Mouse (Mus musculus): ENCODE results near the gene Pax9. TPM values are rescaled to one million over a fixed set of nuclear protein-coding genes. Genes with fewer than 3 reads are reported as not detected.

Gene Pax9
- polyA plus RNA-seq, 1 experiment from 2014 or later, result not detected

DNA sequence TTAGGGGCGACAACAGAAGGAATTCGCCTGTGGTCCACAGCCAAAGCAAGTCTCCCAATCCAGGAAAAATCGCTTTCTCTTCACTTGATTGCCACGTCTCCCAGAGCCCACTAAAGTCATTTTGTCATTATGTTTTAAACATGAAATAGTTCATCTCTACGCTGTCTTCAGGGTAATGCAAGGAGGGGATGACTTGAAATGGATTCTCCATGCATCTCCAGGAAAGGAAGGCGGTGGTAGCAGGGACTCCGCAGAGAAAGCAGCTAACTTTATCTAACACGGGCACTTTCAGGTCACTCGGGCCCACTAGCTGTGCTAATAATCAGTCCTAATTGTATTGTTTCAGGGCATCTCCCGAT is 3.1 kb upstream of the Pax9 start:
- Histone ChIP-seq H3K9me3 (ENCODE audit: control insufficient read depth, low read length) (no peaks in the 10 kb centered on the region), H3K9ac (ENCODE audit: low read length) (no peak overlapping the region), H3K36me3 (ENCODE audit: control insufficient read depth, insufficient read depth, low read length) (no peaks in the 10 kb centered on the region), H3K4me1 (ENCODE audit: control insufficient read depth in 2 of 2, insufficient read depth in 2 of 2, low read length in 2 of 2) (peaks cover 3 to 14% of the 10 kb centered on the region in 2 experiments; a peak in 1 of 4 replicates), H3K27ac (replicated peaks in 1 of 2; ENCODE audit: control insufficient read depth in 1 of 2, insufficient read depth in 1 of 2, low read depth in 2 of 2, low read length in 2 of 2) (no peak overlapping the region), H3K27me3 (ENCODE audit: control insufficient read depth, insufficient read depth, low read length) (peaks cover 100% of the 10 kb centered on the region), H3K4me2 (ENCODE audit: low read length) (no peak overlapping the region), H3K4me3 (ENCODE audit: control insufficient read depth in 1 of 2, insufficient read depth in 1 of 2, low read depth in 1 of 2, low read length in 2 of 2) (no peak overlapping the region)
- no peak for ATAC-seq (ENCODE audit: insufficient number of reproducible peaks, insufficient read depth, low FRiP score, low read depth)
- 4% methylated on average over 10 of the region's 10 CpGs for WGBS

DNA sequence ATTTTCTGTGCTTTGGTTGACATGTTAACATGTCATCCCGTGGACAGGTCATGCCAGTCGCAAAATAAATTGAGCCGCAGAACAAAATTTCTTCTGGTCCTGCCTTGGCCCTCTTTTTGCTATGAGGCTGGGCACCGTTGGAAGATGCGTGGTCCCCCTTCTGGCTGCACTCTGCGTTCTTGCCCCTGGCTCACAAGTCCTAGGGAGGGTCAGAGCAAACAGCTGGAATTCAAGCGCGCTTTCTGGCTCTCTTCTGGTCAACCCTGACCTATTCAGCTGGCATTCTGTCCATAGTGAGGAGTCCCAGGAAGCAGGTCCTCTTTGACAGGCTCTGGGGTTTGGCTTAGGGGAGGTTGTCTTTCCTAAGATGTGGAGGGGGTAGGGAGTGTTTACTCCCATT is 2.6 kb upstream of the Pax9 start:
- Histone ChIP-seq H3K4me2 (ENCODE audit: low read length) (no peak overlapping the region), H3K4me3 (ENCODE audit: control insufficient read depth in 1 of 2, insufficient read depth in 1 of 2, low read depth in 1 of 2, low read length in 2 of 2) (no peak overlapping the region), H3K27me3 (ENCODE audit: control insufficient read depth, insufficient read depth, low read length) (peaks cover 100% of the 10 kb centered on the region), H3K9ac (ENCODE audit: low read length) (no peak overlapping the region), H3K4me1 (ENCODE audit: control insufficient read depth in 2 of 2, insufficient read depth in 2 of 2, low read length in 2 of 2) (peaks cover 3 to 14% of the 10 kb centered on the region in 2 experiments; a peak in 1 of 4 replicates), H3K36me3 (ENCODE audit: control insufficient read depth, insufficient read depth, low read length) (no peaks in the 10 kb centered on the region), H3K27ac (replicated peaks in 1 of 2; ENCODE audit: control insufficient read depth in 1 of 2, insufficient read depth in 1 of 2, low read depth in 2 of 2, low read length in 2 of 2) (no peak overlapping the region), H3K9me3 (ENCODE audit: control insufficient read depth, low read length) (no peaks in the 10 kb centered on the region)
- 3% methylated on average over 8 of the region's 8 CpGs for WGBS
- no peak for ATAC-seq (ENCODE audit: insufficient number of reproducible peaks, insufficient read depth, low FRiP score, low read depth)

GRCm38 (mm10) chr12:56689331-56689730 is 2.2 kb upstream of the Pax9 start:
- H3K36me3 ChIP-seq (ENCODE audit: control insufficient read depth, insufficient read depth, low read length), result no peaks in the 10 kb centered on the region
- H3K4me2 ChIP-seq (ENCODE audit: low read length), result no peak overlapping the region
- no peak overlapping the region for H3K9ac ChIP-seq (ENCODE audit: low read length)
- H3K27me3 ChIP-seq (ENCODE audit: control insufficient read depth, insufficient read depth, low read length), result peaks cover 100% of the 10 kb centered on the region
- no peak overlapping the region for H3K27ac ChIP-seq (replicated peaks in 1 of 2; ENCODE audit: control insufficient read depth in 1 of 2, insufficient read depth in 1 of 2, low read depth in 2 of 2, low read length in 2 of 2)
- peak overlapping the region in 1 of 2 experiments; percentile 7; a peak in 1 of 4 replicates for H3K4me3 ChIP-seq (ENCODE audit: control insufficient read depth in 1 of 2, insufficient read depth in 1 of 2, low read depth in 1 of 2, low read length in 2 of 2)
- peaks cover 3 to 14% of the 10 kb centered on the region in 2 experiments; a peak in 1 of 4 replicates for H3K4me1 ChIP-seq (ENCODE audit: control insufficient read depth in 2 of 2, insufficient read depth in 2 of 2, low read length in 2 of 2)
- WGBS, result 3% methylated on average over 10 of the region's 10 CpGs
- H3K9me3 ChIP-seq (ENCODE audit: control insufficient read depth, low read length), result no peaks in the 10 kb centered on the region
- no peak for ATAC-seq (ENCODE audit: insufficient number of reproducible peaks, insufficient read depth, low FRiP score, low read depth)

DNA sequence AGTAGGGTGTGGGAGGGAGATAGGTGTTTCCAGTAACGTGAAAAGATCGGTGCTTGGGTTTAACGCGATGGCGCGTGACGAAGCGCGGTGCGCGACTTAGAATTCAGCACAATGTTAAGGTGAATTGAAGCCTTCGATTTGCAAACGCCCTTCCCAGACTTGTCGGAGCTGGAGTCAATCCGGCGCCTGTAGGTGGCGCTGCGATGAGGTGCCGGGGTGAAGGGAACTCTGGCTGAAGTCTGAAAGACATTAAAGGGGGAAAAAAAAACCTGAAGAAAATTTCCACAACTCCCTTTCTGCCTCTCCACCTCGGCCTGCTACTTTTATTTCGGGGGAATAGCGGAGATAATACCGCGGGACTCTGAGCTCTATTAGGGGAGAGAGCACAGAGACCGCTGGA is 1.8 kb upstream of the Pax9 start:
- H3K9me3 ChIP-seq (ENCODE audit: control insufficient read depth, low read length), result no peaks in the 10 kb centered on the region
- no peaks in the 10 kb centered on the region for H3K36me3 ChIP-seq (ENCODE audit: control insufficient read depth, insufficient read depth, low read length)
- peaks cover 3 to 14% of the 10 kb centered on the region in 2 experiments; a peak in 1 of 4 replicates for H3K4me1 ChIP-seq (ENCODE audit: control insufficient read depth in 2 of 2, insufficient read depth in 2 of 2, low read length in 2 of 2)
- H3K4me2 ChIP-seq (ENCODE audit: low read length), result no peak overlapping the region
- under 1% methylated on average over 25 of the region's 25 CpGs for WGBS
- H3K4me3 ChIP-seq (ENCODE audit: control insufficient read depth in 1 of 2, insufficient read depth in 1 of 2, low read depth in 1 of 2, low read length in 2 of 2), result peak overlapping the region in 1 of 2 experiments; percentile 7; a peak in 1 of 4 replicates
- H3K27me3 ChIP-seq (ENCODE audit: control insufficient read depth, insufficient read depth, low read length), result peaks cover 100% of the 10 kb centered on the region
- no peak overlapping the region for H3K27ac ChIP-seq (replicated peaks in 1 of 2; ENCODE audit: control insufficient read depth in 1 of 2, insufficient read depth in 1 of 2, low read depth in 2 of 2, low read length in 2 of 2)
- no peak overlapping the region for H3K9ac ChIP-seq (ENCODE audit: low read length)
- no peak for ATAC-seq (ENCODE audit: insufficient number of reproducible peaks, insufficient read depth, low FRiP score, low read depth)

DNA sequence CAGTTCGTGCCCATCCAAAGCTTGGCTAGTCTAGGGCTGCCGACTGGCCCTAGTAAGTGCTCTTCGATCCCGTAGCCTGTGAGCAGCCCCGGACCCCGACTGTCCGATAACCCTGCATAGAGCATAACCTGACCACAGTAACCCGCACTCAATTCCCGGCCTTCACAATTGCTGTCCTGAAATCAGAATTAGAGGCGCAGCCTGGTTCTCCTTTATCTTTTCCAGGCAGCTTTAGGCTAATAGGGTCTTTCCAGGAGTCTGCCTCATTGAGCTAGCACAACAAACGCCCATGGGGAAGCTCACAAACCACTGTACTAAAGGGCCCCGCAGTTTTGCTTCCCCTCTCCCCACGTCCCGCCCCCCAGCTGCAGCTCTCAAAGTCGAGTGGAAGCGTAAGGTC is 1.2 kb upstream of the Pax9 start:
- WGBS, result 4% methylated on average over 16 of the region's 16 CpGs
- Histone ChIP-seq H3K4me1 (ENCODE audit: control insufficient read depth in 2 of 2, insufficient read depth in 2 of 2, low read length in 2 of 2) (peaks cover 3 to 14% of the 10 kb centered on the region in 2 experiments; a peak in 1 of 4 replicates), H3K4me2 (ENCODE audit: low read length) (no peak overlapping the region), H3K36me3 (ENCODE audit: control insufficient read depth, insufficient read depth, low read length) (no peaks in the 10 kb centered on the region), H3K4me3 (ENCODE audit: control insufficient read depth in 1 of 2, insufficient read depth in 1 of 2, low read depth in 1 of 2, low read length in 2 of 2) (0 out of 4 replicates have a peak overlapping the region, but pooled peaks of 1 of the 2 experiments have one; percentile 7), H3K9me3 (ENCODE audit: control insufficient read depth, low read length) (no peaks in the 10 kb centered on the region), H3K27ac (replicated peaks in 1 of 2; ENCODE audit: control insufficient read depth in 1 of 2, insufficient read depth in 1 of 2, low read depth in 2 of 2, low read length in 2 of 2) (no peak overlapping the region), H3K9ac (ENCODE audit: low read length) (no peak overlapping the region), H3K27me3 (ENCODE audit: control insufficient read depth, insufficient read depth, low read length) (peaks cover 100% of the 10 kb centered on the region)
- no peak for ATAC-seq (ENCODE audit: insufficient number of reproducible peaks, insufficient read depth, low FRiP score, low read depth)

- Histone ChIP-seq H3K27me3 (ENCODE audit: control insufficient read depth, insufficient read depth, low read length) (peaks cover 100% of the 10 kb centered on the region), H3K36me3 (ENCODE audit: control insufficient read depth, insufficient read depth, low read length) (no peaks in the 10 kb centered on the region), H3K4me1 (ENCODE audit: control insufficient read depth in 2 of 2, insufficient read depth in 2 of 2, low read length in 2 of 2) (peaks cover 8 to 21% of the 10 kb centered on the region in 2 experiments; a peak in 1 of 4 replicates), H3K9ac (ENCODE audit: low read length) (no peak overlapping the region), H3K27ac (replicated peaks in 1 of 2; ENCODE audit: control insufficient read depth in 1 of 2, insufficient read depth in 1 of 2, low read depth in 2 of 2, low read length in 2 of 2) (no peak overlapping the region), H3K4me3 (ENCODE audit: control insufficient read depth in 1 of 2, insufficient read depth in 1 of 2, low read depth in 1 of 2, low read length in 2 of 2) (peak overlapping the region in 1 of 2 experiments; percentile 20; a peak in 1 of 4 replicates), H3K9me3 (ENCODE audit: control insufficient read depth, low read length) (no peaks in the 10 kb centered on the region), H3K4me2 (ENCODE audit: low read length) (peak overlapping the region; percentile 54)
- WGBS, result 5% methylated on average over 12 of the region's 12 CpGs
- no peak for ATAC-seq (ENCODE audit: insufficient number of reproducible peaks, insufficient read depth, low FRiP score, low read depth)
Observed at GRCm38 (mm10) chr12:56691001-56691400, 566 bp upstream of the Pax9 start.

GRCm38 (mm10) chr12:56692536-56692935 is 969 bp downstream of the Pax9 start:
- Histone ChIP-seq H3K4me2 (ENCODE audit: low read length) (peak overlapping the region; percentile 39), H3K36me3 (ENCODE audit: control insufficient read depth, insufficient read depth, low read length) (no peaks in the 10 kb centered on the region), H3K27me3 (ENCODE audit: control insufficient read depth, insufficient read depth, low read length) (peaks cover 100% of the 10 kb centered on the region), H3K4me1 (ENCODE audit: control insufficient read depth in 2 of 2, insufficient read depth in 2 of 2, low read length in 2 of 2) (peaks cover 15 to 29% of the 10 kb centered on the region in 2 experiments; a peak in 3 of 4 replicates), H3K9me3 (ENCODE audit: control insufficient read depth, low read length) (no peaks in the 10 kb centered on the region), H3K27ac (replicated peaks in 1 of 2; ENCODE audit: control insufficient read depth in 1 of 2, insufficient read depth in 1 of 2, low read depth in 2 of 2, low read length in 2 of 2) (no peak overlapping the region), H3K4me3 (ENCODE audit: control insufficient read depth in 1 of 2, insufficient read depth in 1 of 2, low read depth in 1 of 2, low read length in 2 of 2) (peak overlapping the region in 1 of 2 experiments; percentile 14; a peak in 2 of 4 replicates), H3K9ac (ENCODE audit: low read length) (no peak overlapping the region)
- WGBS, result 5% methylated on average over 19 of the region's 19 CpGs
- no peak for ATAC-seq (ENCODE audit: insufficient number of reproducible peaks, insufficient read depth, low FRiP score, low read depth)
